Mouse (Mus musculus): Measurements from ENCODE around the gene Dhx40.
A peak's percentile ranks its signal among the peaks of the same experiment; 100 is the strongest.

DNA sequence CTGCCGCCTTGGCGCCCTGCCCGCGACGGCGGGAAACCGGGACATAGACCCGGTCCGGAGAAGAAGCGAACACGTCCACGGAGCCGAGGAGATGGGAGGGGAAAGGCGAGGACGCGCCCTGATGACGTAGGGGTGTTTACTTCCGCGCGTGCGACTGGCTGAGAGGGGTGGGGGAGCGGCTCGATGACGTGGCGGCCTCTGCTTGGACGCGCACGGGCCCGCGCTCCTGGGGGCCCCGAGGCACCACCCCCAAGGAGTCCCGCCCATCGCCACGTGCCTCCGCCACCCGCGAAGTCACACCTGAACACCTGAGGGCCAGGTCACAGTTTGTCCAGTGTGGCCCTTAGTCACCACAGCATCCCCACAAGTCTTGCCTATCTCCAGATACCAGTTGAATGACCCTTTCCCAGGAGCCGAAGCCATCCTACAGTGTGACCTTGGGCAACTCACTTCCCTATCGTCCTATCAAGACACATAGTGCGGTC lies at the start of gene Dhx40:
- TF ChIP-seq POLR2A (IDR thresholded peaks at IDR 0.05; ENCODE audit: borderline replicate concordance, extremely low read depth, low read depth, low read length), result peak; percentile 90; the same call in 1 of the 2 replicates
- TF ChIP-seq CTCF (IDR thresholded peaks at IDR 0.05; ENCODE audit: insufficient read depth, low read length), result no peak
